Mouse (Mus musculus) left cerebral cortex, postnatal 14 days (tissue): ENCODE results near the gene Plxnd1. TPM values are rescaled to one million over a fixed set of nuclear protein-coding genes. Genes with fewer than 3 reads are reported as not detected.

ENCODE experiments used
- DNase-seq, 2 experiments: peaks; one replicate each; pipeline ENCODE4 v3.0.0; 2021 to 2022; ENCODE audit warnings: low spot score in 2 of 2, mixed read lengths in 1 of 2
- intact Hi-C: fragments of 180-260 bp; cut with DNase I; formaldehyde crosslinking; loops from one replicate; pipeline ENCODE4 v1.15.1; 2025
- total RNA-seq, 2 experiments: library from RNA; stranded (reverse); gene quantifications; 2 replicates each; pipeline ENCODE4 v1.2.3; 2021

The Plxnd1 gene
- total RNA-seq, 2 experiments from 2014 or later: 156 to 174 TPM

- no peak for DNase-seq
- intact Hi-C loops: no loop called here
Measured at GRCm38 (mm10) chr6:115966227-115966966, 28.4 kb downstream of the Plxnd1 start.

GRCm38 (mm10) chr6:115963656-115964055, 31.1 kb downstream of the Plxnd1 start:
- intact Hi-C loops: no loop called here
- no peak for DNase-seq

GRCm38 (mm10) chr6:115962439-115963085, 32.2 kb downstream of the Plxnd1 start:
- DNase-seq: no peak
- intact Hi-C loops: no loop called here

- no peak for DNase-seq
- intact Hi-C loops: no loop called here
Measured at GRCm38 (mm10) chr6:115961743-115962142, 33.1 kb downstream of the Plxnd1 start.

GRCm38 (mm10) chr6:115960322-115960721, 34.5 kb downstream of the Plxnd1 start:
- DNase-seq: no peak
- intact Hi-C loops: no loop called here

- intact Hi-C loops: no loop called here
- DNase-seq: no peak
Measured at GRCm38 (mm10) chr6:115959151-115959691, 35.6 kb downstream of the Plxnd1 start.

GRCm38 (mm10) chr6:115958445-115958844, 36.4 kb downstream of the Plxnd1 start:
- no peak for DNase-seq
- intact Hi-C loops: no loop called here

GRCm38 (mm10) chr6:115957681-115958080, 37.1 kb downstream of the Plxnd1 start:
- intact Hi-C loops: no loop called here

GRCm38 (mm10) chr6:115956922-115957601, 37.7 kb downstream of the Plxnd1 start:
- intact Hi-C loops: no loop called here
- DNase-seq: peak in 1 of 2 experiments; percentile 65

More at GRCm38 (mm10) chr6:115957681-115958080, 37.1 kb downstream of the Plxnd1 start:
- DNase-seq: no peak

- intact Hi-C loops: no loop called here
Measured at GRCm38 (mm10) chr6:115956418-115956921, 38.3 kb downstream of the Plxnd1 start.

GRCm38 (mm10) chr6:115955664-115956063, 39.1 kb downstream of the Plxnd1 start:
- DNase-seq: no peak
- intact Hi-C loops: no loop called here

More at GRCm38 (mm10) chr6:115956418-115956921, 38.3 kb downstream of the Plxnd1 start:
- DNase-seq: no peak

GRCm38 (mm10) chr6:115955169-115955568, 39.6 kb downstream of the Plxnd1 start:
- intact Hi-C loops: no loop called here
- DNase-seq: no peak

GRCm38 (mm10) chr6:115954506-115955074, 40.2 kb downstream of the Plxnd1 start:
- intact Hi-C loops: no loop called here
- DNase-seq: no peak

GRCm38 (mm10) chr6:115946389-115946788, 48.4 kb downstream of the Plxnd1 start:
- no peak for DNase-seq
- intact Hi-C loops: no loop called here

- no peak for DNase-seq
- intact Hi-C loops: no loop called here
Measured at GRCm38 (mm10) chr6:115945633-115946032, 49.2 kb downstream of the Plxnd1 start.

- intact Hi-C loops: no loop called here
Measured at GRCm38 (mm10) chr6:115944638-115945037, 50.2 kb downstream of the Plxnd1 start, which contains the start of gene H1foo. Gene H1foo (plus strand): TSS chr6:115944938.

GRCm38 (mm10) chr6:115943498-115944427, 51.0 kb downstream of the Plxnd1 start:
- intact Hi-C loops: no loop called here

More at GRCm38 (mm10) chr6:115944638-115945037, 50.2 kb downstream of the Plxnd1 start, which contains the start of gene H1foo:
- no peak for DNase-seq

GRCm38 (mm10) chr6:115941128-115941527, 53.7 kb downstream of the Plxnd1 start:
- DNase-seq: no peak
- intact Hi-C loops: no loop called here

More at GRCm38 (mm10) chr6:115943498-115944427, 51.0 kb downstream of the Plxnd1 start:
- DNase-seq: no peak
